Mouse (Mus musculus): ENCODE data around the gene Stat5a.

Stat5a gene

GRCm38 (mm10) chr11:100858935-100859578 is at the start of gene Stat5a:
TSS of gene Stat5a (plus strand) at chr11:100859351.
- no peak for DNase-seq

GRCm38 (mm10) chr11:100810516-100810915 is 48.6 kb upstream of the Stat5a start:
- DNase-seq: no peak

- no peak for DNase-seq
Measured at GRCm38 (mm10) chr11:100811132-100811531, 48.0 kb upstream of the Stat5a start.

GRCm38 (mm10) chr11:100814498-100814897 is 44.7 kb upstream of the Stat5a start:
- DNase-seq: peak; percentile 62

GRCm38 (mm10) chr11:100816342-100816741 is 42.8 kb upstream of the Stat5a start:
- no peak for DNase-seq

- peak; percentile 82 for DNase-seq
Measured at GRCm38 (mm10) chr11:100816801-100817200, 42.4 kb upstream of the Stat5a start.

- peak; percentile 88 for DNase-seq
Measured at GRCm38 (mm10) chr11:100817311-100817710, 41.8 kb upstream of the Stat5a start.

GRCm38 (mm10) chr11:100818359-100819012 is 40.7 kb upstream of the Stat5a start:
- no peak for DNase-seq

GRCm38 (mm10) chr11:100819048-100819447 is 40.1 kb upstream of the Stat5a start:
- no peak for DNase-seq

GRCm38 (mm10) chr11:100819626-100820025 is 39.5 kb upstream of the Stat5a start:
- no peak for DNase-seq

GRCm38 (mm10) chr11:100820047-100820446 is 39.1 kb upstream of the Stat5a start:
- no peak for DNase-seq

- no peak for DNase-seq
Measured at GRCm38 (mm10) chr11:100821605-100822220, 37.4 kb upstream of the Stat5a start.

- DNase-seq: no peak
Measured at GRCm38 (mm10) chr11:100822365-100822764, 36.8 kb upstream of the Stat5a start.

- no peak for DNase-seq
Measured at GRCm38 (mm10) chr11:100823543-100824313, 35.4 kb upstream of the Stat5a start.

- no peak for DNase-seq
Measured at GRCm38 (mm10) chr11:100824496-100824895, 34.7 kb upstream of the Stat5a start.

- DNase-seq: no peak
Measured at GRCm38 (mm10) chr11:100825451-100825850, 33.7 kb upstream of the Stat5a start.

- DNase-seq: no peak
Measured at GRCm38 (mm10) chr11:100826161-100826866, 32.8 kb upstream of the Stat5a start.

GRCm38 (mm10) chr11:100828676-100829151 is 30.4 kb upstream of the Stat5a start:
- DNase-seq: no peak

- DNase-seq: no peak
Measured at GRCm38 (mm10) chr11:100829691-100830090, 29.5 kb upstream of the Stat5a start.

GRCm38 (mm10) chr11:100831396-100831795 is 27.8 kb upstream of the Stat5a start:
- no peak for DNase-seq

GRCm38 (mm10) chr11:100833466-100833865 is 25.7 kb upstream of the Stat5a start:
- DNase-seq: no peak

GRCm38 (mm10) chr11:100836923-100837702 is 22.0 kb upstream of the Stat5a start:
- no peak for DNase-seq
